Mouse (Mus musculus): Measurements from ENCODE around the gene Bcam. TPM values are rescaled to one million over a fixed set of nuclear protein-coding genes. Genes with fewer than 3 reads are reported as not detected.
A peak's percentile ranks its signal among the peaks of the same experiment; 100 is the strongest.

Gene Bcam
- polyA plus RNA-seq, 2 experiments, result 4.9 to 6.3 TPM

DNA sequence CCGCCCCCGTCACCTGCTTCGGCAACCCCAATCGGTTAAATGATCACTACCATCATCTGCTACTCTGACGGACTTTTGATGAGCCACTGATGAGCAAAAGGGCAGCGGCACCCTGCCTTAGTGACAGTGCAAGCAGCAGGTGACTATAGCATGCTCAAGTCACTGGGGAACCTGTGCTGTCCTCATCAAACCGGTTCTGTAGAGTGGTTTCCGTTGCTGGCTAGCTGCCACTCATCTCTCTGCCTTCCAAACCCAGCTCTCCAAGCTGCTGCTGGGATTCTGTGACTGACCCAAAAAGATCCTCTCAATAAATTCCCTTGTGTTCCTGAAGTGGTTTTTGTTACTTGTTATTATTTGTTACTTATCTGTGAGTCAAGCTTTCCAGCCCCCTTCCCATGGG, 7.8 kb upstream of the Bcam start:
- H3K36me3 ChIP-seq (replicated peaks; ENCODE audit: control insufficient read depth, insufficient read depth, low read depth), result no peaks in the 10 kb centered on the region
- WGBS (ENCODE audit: insufficient replicate concordance), result 73% methylated on average over 8 of the region's 8 CpGs
- no peak overlapping the region for H3K27ac ChIP-seq
- no peak for TF ChIP-seq EP300 (IDR thresholded peaks at IDR 0.05; ENCODE audit: low read depth)
- no peak for TF ChIP-seq CTCF (IDR thresholded peaks at IDR 0.05; ENCODE audit: low read depth)
- no peak overlapping the region for H3K4me3 ChIP-seq (ENCODE audit: insufficient read depth in 1 of 2, low read depth in 2 of 2, low read length in 2 of 2)
- no peaks in the 10 kb centered on the region for H3K4me1 ChIP-seq (replicated peaks; ENCODE audit: control insufficient read depth in 2 of 2, insufficient read depth in 2 of 2, low read length in 1 of 2)
- H3K9me3 ChIP-seq (ENCODE audit: control insufficient read depth, low read length), result no peaks in the 10 kb centered on the region
- no peak overlapping the region for H3K4me2 ChIP-seq (ENCODE audit: low read depth)
- DNase-seq (ENCODE audit: low read depth in 3 of 3, low spot score in 3 of 3), result no peak
- H3K27me3 ChIP-seq (ENCODE audit: control insufficient read depth, insufficient read depth, low read length), result no peaks in the 10 kb centered on the region
- no peak overlapping the region for H3K9ac ChIP-seq (replicated peaks)
- no peak for ATAC-seq (ENCODE audit: insufficient read depth)

GRCm38 (mm10) chr7:19777049-19777723, 6.4 kb upstream of the Bcam start:
- TF ChIP-seq EP300 (IDR thresholded peaks at IDR 0.05; ENCODE audit: low read depth) (no peak), CTCF (IDR thresholded peaks at IDR 0.05; ENCODE audit: low read depth) (no peak)
- Histone ChIP-seq H3K4me3 (ENCODE audit: insufficient read depth in 1 of 2, low read depth in 2 of 2, low read length in 2 of 2) (no peak overlapping the region), H3K4me1 (replicated peaks; ENCODE audit: control insufficient read depth in 2 of 2, insufficient read depth in 2 of 2, low read length in 1 of 2) (no peaks in the 10 kb centered on the region), H3K4me2 (ENCODE audit: low read depth) (no peak overlapping the region), H3K9ac (replicated peaks) (no peak overlapping the region), H3K27me3 (ENCODE audit: control insufficient read depth, insufficient read depth, low read length) (no peaks in the 10 kb centered on the region), H3K36me3 (replicated peaks; ENCODE audit: control insufficient read depth, insufficient read depth, low read depth) (no peaks in the 10 kb centered on the region), H3K9me3 (ENCODE audit: control insufficient read depth, low read length) (no peaks in the 10 kb centered on the region), H3K27ac (no peak overlapping the region)
- WGBS (ENCODE audit: insufficient replicate concordance), result 67% methylated on average over 11 of the region's 11 CpGs
- ATAC-seq (ENCODE audit: insufficient read depth) (no peak), DNase-seq (ENCODE audit: low read depth in 3 of 3, low spot score in 3 of 3) (no peak)

DNA sequence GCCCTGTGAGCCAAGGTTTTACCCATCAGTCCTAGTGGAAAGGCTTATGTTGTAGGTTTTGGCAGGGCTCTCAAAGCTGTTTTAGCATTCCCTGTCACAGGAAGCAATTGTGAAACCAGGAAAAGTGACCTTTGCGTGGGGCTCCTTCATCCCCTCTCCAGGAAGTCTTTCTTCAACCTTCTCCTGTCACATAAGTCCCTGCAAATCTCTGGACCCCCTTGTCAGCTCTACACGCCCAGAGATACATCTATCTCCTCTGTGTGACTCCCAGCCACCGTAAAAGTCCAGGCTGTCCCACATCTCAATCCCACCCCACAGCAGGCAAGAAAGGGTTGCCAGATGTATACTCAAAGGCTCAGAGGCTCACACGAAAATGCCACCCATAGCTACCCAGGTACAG, 866 bp upstream of the Bcam start:
- H3K4me3 ChIP-seq (ENCODE audit: insufficient read depth in 1 of 2, low read depth in 2 of 2, low read length in 2 of 2), result no peak overlapping the region
- H3K4me2 ChIP-seq (ENCODE audit: low read depth), result no peak overlapping the region
- ATAC-seq (ENCODE audit: insufficient read depth) (no peak), DNase-seq (ENCODE audit: low read depth in 3 of 3, low spot score in 3 of 3) (no peak)
- 37% methylated on average over 4 of the region's 4 CpGs for WGBS (ENCODE audit: insufficient replicate concordance)
- H3K36me3 ChIP-seq (replicated peaks; ENCODE audit: control insufficient read depth, insufficient read depth, low read depth), result no peaks in the 10 kb centered on the region
- H3K4me1 ChIP-seq (replicated peaks; ENCODE audit: control insufficient read depth in 2 of 2, insufficient read depth in 2 of 2, low read length in 1 of 2), result 0 out of 4 replicates have a peak, but pooled peaks cover 0 to 2% of the 10 kb centered on the region in 2 experiments
- H3K27ac ChIP-seq, result no peak overlapping the region
- TF ChIP-seq EP300 (IDR thresholded peaks at IDR 0.05; ENCODE audit: low read depth) (no peak), CTCF (IDR thresholded peaks at IDR 0.05; ENCODE audit: low read depth) (no peak)
- H3K9ac ChIP-seq (replicated peaks), result no peak overlapping the region
- H3K27me3 ChIP-seq (ENCODE audit: control insufficient read depth, insufficient read depth, low read length), result peaks cover 28% of the 10 kb centered on the region
- H3K9me3 ChIP-seq (ENCODE audit: control insufficient read depth, low read length), result no peaks in the 10 kb centered on the region

DNA sequence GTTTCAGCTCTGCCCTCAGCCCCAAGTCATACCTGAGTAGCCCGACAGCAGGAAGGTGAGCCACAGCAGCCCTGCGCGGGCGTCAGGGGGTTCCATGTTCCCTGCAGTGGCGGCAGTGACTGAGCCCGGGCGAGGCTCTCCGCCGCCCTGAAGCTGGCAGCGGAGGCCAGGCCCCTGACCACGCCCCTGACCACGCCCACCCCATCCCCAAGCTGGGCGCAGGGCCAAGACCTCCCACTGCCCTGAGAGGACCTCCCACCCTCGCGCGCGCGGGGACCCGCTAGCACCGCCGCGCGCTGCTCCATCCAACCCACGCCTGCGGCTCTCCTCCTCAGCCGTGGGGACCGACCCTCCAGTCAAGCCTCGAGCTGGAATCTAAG, 451 bp downstream of the Bcam start:
- under 1% methylated on average over 28 of the region's 28 CpGs for WGBS (ENCODE audit: insufficient replicate concordance)
- DNase-seq (ENCODE audit: low read depth in 3 of 3, low spot score in 3 of 3) (no peak), ATAC-seq (ENCODE audit: insufficient read depth) (peak; percentile 53; the same call in 1 of the 2 replicates)
- Histone ChIP-seq H3K36me3 (replicated peaks; ENCODE audit: control insufficient read depth, insufficient read depth, low read depth) (no peaks in the 10 kb centered on the region), H3K27me3 (ENCODE audit: control insufficient read depth, insufficient read depth, low read length) (peaks cover 28% of the 10 kb centered on the region), H3K4me3 (ENCODE audit: insufficient read depth in 1 of 2, low read depth in 2 of 2, low read length in 2 of 2) (peak overlapping the region; percentile 28 to 34), H3K27ac (no peak overlapping the region), H3K9ac (replicated peaks) (peak overlapping the region; percentile 18; the same call in 1 of the 2 replicates), H3K4me1 (replicated peaks; ENCODE audit: control insufficient read depth in 2 of 2, insufficient read depth in 2 of 2, low read length in 1 of 2) (0 out of 4 replicates have a peak, but pooled peaks cover 0 to 2% of the 10 kb centered on the region in 2 experiments), H3K4me2 (ENCODE audit: low read depth) (peak overlapping the region; percentile 64), H3K9me3 (ENCODE audit: control insufficient read depth, low read length) (no peaks in the 10 kb centered on the region)
- TF ChIP-seq EP300 (IDR thresholded peaks at IDR 0.05; ENCODE audit: low read depth) (no peak), CTCF (IDR thresholded peaks at IDR 0.05; ENCODE audit: low read depth) (no peak)

GRCm38 (mm10) chr7:19769434-19770374, 1.1 kb downstream of the Bcam start:
- no peak overlapping the region for H3K27ac ChIP-seq
- H3K9me3 ChIP-seq (ENCODE audit: control insufficient read depth, low read length), result no peaks in the 10 kb centered on the region
- H3K36me3 ChIP-seq (replicated peaks; ENCODE audit: control insufficient read depth, insufficient read depth, low read depth), result no peaks in the 10 kb centered on the region
- H3K9ac ChIP-seq (replicated peaks), result peak overlapping the region; percentile 18; the same call in 1 of the 2 replicates
- DNase-seq (ENCODE audit: low read depth in 3 of 3, low spot score in 3 of 3) (no peak), ATAC-seq (ENCODE audit: insufficient read depth) (no peak)
- H3K4me1 ChIP-seq (replicated peaks; ENCODE audit: control insufficient read depth in 2 of 2, insufficient read depth in 2 of 2, low read length in 1 of 2), result 0 out of 4 replicates have a peak, but pooled peaks cover 0 to 2% of the 10 kb centered on the region in 2 experiments
- peaks cover 28% of the 10 kb centered on the region for H3K27me3 ChIP-seq (ENCODE audit: control insufficient read depth, insufficient read depth, low read length)
- TF ChIP-seq CTCF (IDR thresholded peaks at IDR 0.05; ENCODE audit: low read depth), result no peak
- 11% methylated on average over 16 of the region's 16 CpGs for WGBS (ENCODE audit: insufficient replicate concordance)
- H3K4me3 ChIP-seq (ENCODE audit: insufficient read depth in 1 of 2, low read depth in 2 of 2, low read length in 2 of 2), result peak overlapping the region; percentile 28 to 34
- H3K4me2 ChIP-seq (ENCODE audit: low read depth), result peak overlapping the region; percentile 64
